Mouse (Mus musculus) E14TG2a.4 (cell line): ENCODE measurements around the gene Minos1.

Experiments
- H3K27me3 ChIP-seq: 2 replicates; pipeline ENCODE4 v1.6.1; 2014; ENCODE audit warnings: low read length, control low read depth; ENCODE audit not compliant: insufficient read depth
- H3K36me3 ChIP-seq: 2 replicates; pipeline ENCODE4 v1.6.1; 2014; ENCODE audit warnings: low read length, control low read depth; ENCODE audit not compliant: insufficient read depth
- H3K4me1 ChIP-seq: replicated peaks from 2 replicates; pipeline ENCODE4 v1.6.1; 2014; ENCODE audit warnings: low read depth, low read length, control low read depth
- H3K4me3 ChIP-seq: replicated peaks from 2 replicates; pipeline ENCODE4 v1.5.1; 2014; ENCODE audit warnings: mild to moderate bottlenecking, low read length
- H3K9me3 ChIP-seq: 2 replicates; pipeline ENCODE4 v1.6.1; 2014; ENCODE audit warnings: low read length, control low read depth
- CTCF ChIP-seq: conservative IDR thresholded peaks from 2 replicates; pipeline ENCODE4 v1.5.1; 2014; ENCODE audit warnings: low read length
- NANOG ChIP-seq: IDR thresholded peaks from 2 replicates; pipeline ENCODE4 v1.6.1; 2014; ENCODE audit warnings: borderline replicate concordance, low read length, mixed read lengths
- POU5F1 ChIP-seq: IDR thresholded peaks from 2 replicates; pipeline ENCODE4 v1.6.1; 2014; ENCODE audit warnings: low read length, borderline replicate concordance

The Minos1 gene

GRCm38 (mm10) chr4:139133109-139133508 is 2.2 kb upstream of the Minos1 start:
- no peak overlapping the region for H3K4me3 ChIP-seq
- no peaks in the 10 kb centered on the region for H3K27me3 ChIP-seq
- no peak for TF ChIP-seq NANOG
- TF ChIP-seq CTCF, result no peak
- no peak for TF ChIP-seq POU5F1
- H3K9me3 ChIP-seq, result 0 out of 2 replicates have a peak, but pooled peaks cover 3% of the 10 kb centered on the region
- no peaks in the 10 kb centered on the region for H3K36me3 ChIP-seq
- H3K4me1 ChIP-seq, result peaks cover 36% of the 10 kb centered on the region

- Histone ChIP-seq H3K9me3 (no peaks in the 10 kb centered on the region), H3K36me3 (no peaks in the 10 kb centered on the region), H3K4me3 (no peak overlapping the region), H3K27me3 (no peaks in the 10 kb centered on the region), H3K4me1 (peaks cover 37% of the 10 kb centered on the region)
- no peak for TF ChIP-seq POU5F1
- no peak for TF ChIP-seq CTCF
- no peak for TF ChIP-seq NANOG
Observed at GRCm38 (mm10) chr4:139131858-139132672, 1.2 kb upstream of the Minos1 start.

- peak overlapping the region; percentile 98 for H3K4me3 ChIP-seq
- H3K36me3 ChIP-seq, result peaks cover 8% of the 10 kb centered on the region; the same call in 1 of the 2 replicates
- TF ChIP-seq POU5F1, result no peak
- no peak for TF ChIP-seq CTCF
- no peak for TF ChIP-seq NANOG
Observed at GRCm38 (mm10) chr4:139129806-139130700, 860 bp downstream of the Minos1 start.

GRCm38 (mm10) chr4:139126475-139126874 is 4.4 kb downstream of the Minos1 start:
- peak; percentile 50 for TF ChIP-seq CTCF
- no peak for TF ChIP-seq NANOG
- no peak for TF ChIP-seq POU5F1
- no peak overlapping the region for H3K4me3 ChIP-seq
- H3K9me3 ChIP-seq, result 0 out of 2 replicates have a peak, but pooled peaks cover 4% of the 10 kb centered on the region
- no peaks in the 10 kb centered on the region for H3K27me3 ChIP-seq
- H3K36me3 ChIP-seq, result peaks cover 10% of the 10 kb centered on the region; the same call in 1 of the 2 replicates
- peaks cover 34% of the 10 kb centered on the region for H3K4me1 ChIP-seq

More at GRCm38 (mm10) chr4:139129806-139130700, 860 bp downstream of the Minos1 start:
- H3K4me1 ChIP-seq, result peaks cover 36% of the 10 kb centered on the region
- no peaks in the 10 kb centered on the region for H3K27me3 ChIP-seq
- 0 out of 2 replicates have a peak, but pooled peaks cover 4% of the 10 kb centered on the region for H3K9me3 ChIP-seq

- Histone ChIP-seq H3K27me3 (no peaks in the 10 kb centered on the region), H3K36me3 (peaks cover 10% of the 10 kb centered on the region; the same call in 1 of the 2 replicates), H3K4me1 (peaks cover 33% of the 10 kb centered on the region), H3K9me3 (0 out of 2 replicates have a peak, but pooled peaks cover 4% of the 10 kb centered on the region), H3K4me3 (no peak overlapping the region)
- TF ChIP-seq NANOG, result no peak
- no peak for TF ChIP-seq CTCF
- TF ChIP-seq POU5F1, result no peak
Observed at GRCm38 (mm10) chr4:139124940-139125339, 6.0 kb downstream of the Minos1 start.

- no peak overlapping the region for H3K4me3 ChIP-seq
- peaks cover 23% of the 10 kb centered on the region for H3K4me1 ChIP-seq
- peaks cover 10% of the 10 kb centered on the region; the same call in 1 of the 2 replicates for H3K36me3 ChIP-seq
- H3K9me3 ChIP-seq, result 0 out of 2 replicates have a peak, but pooled peaks cover 4% of the 10 kb centered on the region
- TF ChIP-seq CTCF (no peak), NANOG (no peak), POU5F1 (no peak)
- H3K27me3 ChIP-seq, result no peaks in the 10 kb centered on the region
Observed at GRCm38 (mm10) chr4:139122557-139122956, 8.4 kb downstream of the Minos1 start.

- no peaks in the 10 kb centered on the region for H3K27me3 ChIP-seq
- H3K36me3 ChIP-seq, result peaks cover 2% of the 10 kb centered on the region; the same call in 1 of the 2 replicates
- H3K4me3 ChIP-seq, result no peak overlapping the region
- H3K4me1 ChIP-seq, result peaks cover 27% of the 10 kb centered on the region
- TF ChIP-seq NANOG (no peak), CTCF (no peak), POU5F1 (no peak)
- H3K9me3 ChIP-seq, result no peaks in the 10 kb centered on the region
Observed at GRCm38 (mm10) chr4:139120998-139121397, 9.9 kb downstream of the Minos1 start.

GRCm38 (mm10) chr4:139120281-139120814 is 10.6 kb downstream of the Minos1 start:
- H3K36me3 ChIP-seq, result peaks cover 2% of the 10 kb centered on the region; the same call in 1 of the 2 replicates
- peaks cover 32% of the 10 kb centered on the region for H3K4me1 ChIP-seq
- H3K9me3 ChIP-seq, result no peaks in the 10 kb centered on the region
- H3K4me3 ChIP-seq, result no peak overlapping the region
- no peaks in the 10 kb centered on the region for H3K27me3 ChIP-seq
- TF ChIP-seq POU5F1 (no peak), CTCF (no peak), NANOG (no peak)
